Mouse (Mus musculus): ENCODE measurements around the gene Mcoln3.

The Mcoln3 gene

GRCm38 (mm10) chr3:146117258-146117996 lies at the start of gene Mcoln3:
TSS of gene Mcoln3 (plus strand) at chr3:146117450.
- no peak for DNase-seq (ENCODE audit: low spot score in 2 of 2)

- DNase-seq (ENCODE audit: low spot score in 2 of 2), result no peak
Measured at GRCm38 (mm10) chr3:146069276-146069675, 48.0 kb upstream of the Mcoln3 start.

GRCm38 (mm10) chr3:146072780-146073179 lies 44.5 kb upstream of the Mcoln3 start:
- no peak for DNase-seq (ENCODE audit: low spot score in 2 of 2)

- DNase-seq (ENCODE audit: low spot score in 2 of 2), result no peak
Measured at GRCm38 (mm10) chr3:146080241-146080640, 37.0 kb upstream of the Mcoln3 start.

GRCm38 (mm10) chr3:146090988-146091657 lies 26.1 kb upstream of the Mcoln3 start:
- no peak for DNase-seq (ENCODE audit: low spot score in 2 of 2)

GRCm38 (mm10) chr3:146095066-146095465 lies 22.2 kb upstream of the Mcoln3 start:
- no peak for DNase-seq (ENCODE audit: low spot score in 2 of 2)

- DNase-seq (ENCODE audit: low spot score in 2 of 2), result no peak
Measured at GRCm38 (mm10) chr3:146096986-146097385, 20.3 kb upstream of the Mcoln3 start.

- no peak for DNase-seq (ENCODE audit: low spot score in 2 of 2)
Measured at GRCm38 (mm10) chr3:146097861-146098260, 19.4 kb upstream of the Mcoln3 start.

- no peak for DNase-seq (ENCODE audit: low spot score in 2 of 2)
Measured at GRCm38 (mm10) chr3:146099925-146100324, 17.3 kb upstream of the Mcoln3 start.

- no peak for DNase-seq (ENCODE audit: low spot score in 2 of 2)
Measured at GRCm38 (mm10) chr3:146102049-146102448, 15.2 kb upstream of the Mcoln3 start.

GRCm38 (mm10) chr3:146107116-146107849 lies 10.0 kb upstream of the Mcoln3 start:
- DNase-seq (ENCODE audit: low spot score in 2 of 2), result no peak

- DNase-seq (ENCODE audit: low spot score in 2 of 2), result no peak
Measured at GRCm38 (mm10) chr3:146107921-146108571, 9.2 kb upstream of the Mcoln3 start, which contains the start of gene Wdr63. TSS of gene Wdr63 (minus strand) at chr3:146108130.

GRCm38 (mm10) chr3:146108945-146109344 lies 8.3 kb upstream of the Mcoln3 start:
- no peak for DNase-seq (ENCODE audit: low spot score in 2 of 2)

GRCm38 (mm10) chr3:146110358-146110757 lies 6.9 kb upstream of the Mcoln3 start:
- DNase-seq (ENCODE audit: low spot score in 2 of 2), result no peak

- DNase-seq (ENCODE audit: low spot score in 2 of 2), result no peak
Measured at GRCm38 (mm10) chr3:146110916-146111315, 6.3 kb upstream of the Mcoln3 start.

GRCm38 (mm10) chr3:146117997-146118457 lies 777 bp downstream of the Mcoln3 start:
- DNase-seq (ENCODE audit: low spot score in 2 of 2), result no peak

GRCm38 (mm10) chr3:146121310-146122124 lies 4.3 kb downstream of the Mcoln3 start:
- no peak for DNase-seq (ENCODE audit: low spot score in 2 of 2)

GRCm38 (mm10) chr3:146122125-146122420 lies 4.8 kb downstream of the Mcoln3 start:
- DNase-seq (ENCODE audit: low spot score in 2 of 2), result no peak

- DNase-seq (ENCODE audit: low spot score in 2 of 2), result no peak
Measured at GRCm38 (mm10) chr3:146122807-146123463, 5.7 kb downstream of the Mcoln3 start.

GRCm38 (mm10) chr3:146123464-146123825 lies 6.2 kb downstream of the Mcoln3 start:
- DNase-seq (ENCODE audit: low spot score in 2 of 2), result no peak

- DNase-seq (ENCODE audit: low spot score in 2 of 2), result no peak
Measured at GRCm38 (mm10) chr3:146127205-146127604, 10.0 kb downstream of the Mcoln3 start.

Data from urinary bladder, adult 18-20 months (tissue).